Mouse (Mus musculus) CH12.LX (cell line): ENCODE measurements around the gene Golph3. TPM values are rescaled to one million over a fixed set of nuclear protein-coding genes. Genes with fewer than 3 reads are reported as not detected.

Source experiments
- DNase-seq: peaks from one replicate; pipeline ENCODE4 v3.0.0-alpha.2; 2013; ENCODE audit errors: extremely low read depth
- H3K27ac ChIP-seq: 2 replicates; pipeline ENCODE4 v1.5.1; 2012; ENCODE audit warnings: low read depth, mild to moderate bottlenecking, control low read depth, moderate library complexity; ENCODE audit not compliant: insufficient read depth
- H3K27me3 ChIP-seq: replicated peaks from 2 replicates; pipeline ENCODE3; 2012; ENCODE audit warnings: inconsistent platforms
- H3K36me3 ChIP-seq, 2 experiments: replicated peaks in 1 of 2; 2 replicates each; pipeline versions ENCODE3 to v1.6.1; 2012; ENCODE audit warnings: inconsistent platforms in 1 of 2, low read length in 1 of 2, mild to moderate bottlenecking in 1 of 2, mixed read lengths in 1 of 2, moderate library complexity in 1 of 2; ENCODE audit not compliant: control insufficient read depth in 1 of 2, insufficient read depth in 1 of 2
- H3K4me1 ChIP-seq, 2 experiments: 2 replicates each; pipeline ENCODE4 v1.6.1; 2012; ENCODE audit warnings: inconsistent platforms in 1 of 2, moderate library complexity in 1 of 2; ENCODE audit not compliant: insufficient read depth in 2 of 2, control insufficient read depth in 1 of 2
- H3K4me2 ChIP-seq: 2 replicates; pipeline ENCODE4 v1.6.1; 2012; ENCODE audit warnings: low read depth, mild to moderate bottlenecking, control low read depth; ENCODE audit not compliant: poor library complexity, insufficient read depth, severe bottlenecking
- H3K4me3 ChIP-seq, 3 experiments: fragments of 150-350 bp in 1 of 3; sonication (generic) in 1 of 3; replicated peaks in 1 of 3; 2 replicates each; pipeline versions ENCODE3 to v1.5.1; 2011 to 2012; ENCODE audit warnings: low read depth in 2 of 3, low read length in 2 of 3, mild to moderate bottlenecking in 2 of 3, moderate library complexity in 2 of 3, control low read depth in 1 of 3, improper control_type of control experiment in 1 of 3, inconsistent platforms in 1 of 3, mixed read lengths in 1 of 3; ENCODE audit not compliant: poor library complexity in 1 of 3
- H3K79me2 ChIP-seq: replicated peaks from 2 replicates; pipeline ENCODE4 v1.6.1; 2012; ENCODE audit warnings: mild to moderate bottlenecking, moderate library complexity; ENCODE audit not compliant: control insufficient read depth, poor library complexity, insufficient read depth, severe bottlenecking; ENCODE audit errors: extremely low read depth
- H3K9ac ChIP-seq: 2 replicates; pipeline ENCODE4 v1.6.1; 2012; ENCODE audit warnings: low read depth, mild to moderate bottlenecking, control low read depth, moderate library complexity; ENCODE audit not compliant: insufficient read depth
- H3K9me3 ChIP-seq: replicated peaks from 2 replicates; pipeline ENCODE3; 2012; ENCODE audit warnings: low read length, inconsistent platforms, mixed read lengths
- CHD2 ChIP-seq: IDR thresholded peaks from 2 replicates; pipeline ENCODE4 v1.6.1; 2011; ENCODE audit warnings: low read length, improper control_type of control experiment
- CTCF ChIP-seq, 2 experiments: IDR thresholded peaks in 1 of 2; conservative IDR thresholded peaks in 1 of 2; 2 replicates each; pipeline ENCODE4 v1.5.1; 2011 to 2012; ENCODE audit warnings: low read depth in 2 of 2, low read length in 2 of 2, improper control_type of control experiment in 1 of 2, inconsistent platforms in 1 of 2, mild to moderate bottlenecking in 1 of 2, moderate library complexity in 1 of 2
- E2F4 ChIP-seq: IDR thresholded peaks from 2 replicates; pipeline ENCODE4 v1.6.1; 2011; ENCODE audit warnings: low read depth, low read length, improper control_type of control experiment; ENCODE audit not compliant: insufficient replicate concordance
- ETS1 ChIP-seq: conservative IDR thresholded peaks from 2 replicates; pipeline ENCODE4 v1.6.1; 2012; ENCODE audit warnings: low read depth, mild to moderate bottlenecking, inconsistent platforms, low read length, improper control_type of control experiment, moderate library complexity
- HCFC1 ChIP-seq: IDR thresholded peaks from 2 replicates; pipeline ENCODE4 v1.6.1; 2012; ENCODE audit warnings: low read depth, mild to moderate bottlenecking, inconsistent platforms, low read length, improper control_type of control experiment
- IRF4 ChIP-seq: IDR thresholded peaks from 2 replicates; pipeline ENCODE4 v1.6.1; 2014; ENCODE audit warnings: low read depth, mild to moderate bottlenecking, inconsistent platforms, low read length, improper control_type of control experiment
- JUN ChIP-seq: IDR thresholded peaks from 2 replicates; pipeline ENCODE4 v1.6.1; 2011; ENCODE audit warnings: low read depth, mild to moderate bottlenecking, low read length, improper control_type of control experiment, moderate library complexity; ENCODE audit not compliant: insufficient read depth
- KAT2A ChIP-seq: IDR thresholded peaks from 2 replicates; pipeline ENCODE4 v1.6.1; 2012; ENCODE audit warnings: low read length, improper control_type of control experiment, inconsistent platforms; ENCODE audit not compliant: insufficient replicate concordance
- MAFK ChIP-seq: IDR thresholded peaks from 2 replicates; pipeline ENCODE4 v1.6.1; 2011; ENCODE audit warnings: low read length, improper control_type of control experiment; ENCODE audit not compliant: insufficient replicate concordance
- MAX ChIP-seq: IDR thresholded peaks from 2 replicates; pipeline ENCODE4 v1.6.1; 2011; ENCODE audit warnings: low read length, improper control_type of control experiment
- MAZ ChIP-seq: IDR thresholded peaks from 2 replicates; pipeline ENCODE4 v1.6.1; 2012; ENCODE audit warnings: low read depth, mild to moderate bottlenecking, inconsistent platforms, low read length, improper control_type of control experiment, moderate library complexity
- MEF2A ChIP-seq: IDR thresholded peaks from 2 replicates; pipeline ENCODE4 v1.6.1; 2014; ENCODE audit warnings: low read depth, mild to moderate bottlenecking, inconsistent platforms, low read length, improper control_type of control experiment, borderline replicate concordance
- MXI1 ChIP-seq: IDR thresholded peaks from 2 replicates; pipeline ENCODE4 v1.6.1; 2011; ENCODE audit warnings: mild to moderate bottlenecking, low read depth, low read length, improper control_type of control experiment
- MYC ChIP-seq: IDR thresholded peaks from 2 replicates; pipeline ENCODE4 v1.6.1; 2011; ENCODE audit warnings: low read depth, mild to moderate bottlenecking, improper control_type of control experiment, low read length
- POLR2AphosphoS2 ChIP-seq: IDR thresholded peaks from 2 replicates; pipeline ENCODE4 v1.6.1; 2011; ENCODE audit warnings: low read depth, low read length, improper control_type of control experiment
- RAD21 ChIP-seq: IDR thresholded peaks from 2 replicates; pipeline ENCODE4 v1.6.1; 2011; ENCODE audit warnings: low read depth, mild to moderate bottlenecking, low read length, improper control_type of control experiment, moderate library complexity
- SIN3A ChIP-seq: IDR thresholded peaks from 2 replicates; pipeline ENCODE4 v1.6.1; 2012; ENCODE audit warnings: low read length, improper control_type of control experiment, inconsistent platforms
- SMC3 ChIP-seq: IDR thresholded peaks from 2 replicates; pipeline ENCODE4 v1.6.1; 2011; ENCODE audit warnings: low read depth, low read length, improper control_type of control experiment
- TBP ChIP-seq: conservative IDR thresholded peaks from 2 replicates; pipeline ENCODE4 v1.6.1; 2011; ENCODE audit warnings: low read depth, low read length, improper control_type of control experiment
- TCF12 ChIP-seq: IDR thresholded peaks from 2 replicates; pipeline ENCODE4 v1.6.1; 2014; ENCODE audit warnings: low read depth, mild to moderate bottlenecking, inconsistent platforms, low read length, improper control_type of control experiment
- ZC3H11A ChIP-seq: IDR thresholded peaks from 2 replicates; pipeline ENCODE4 v1.6.1; 2012; ENCODE audit warnings: low read depth, mild to moderate bottlenecking, inconsistent platforms, low read length, improper control_type of control experiment
- ZKSCAN1 ChIP-seq: IDR thresholded peaks from 2 replicates; pipeline ENCODE4 v1.6.1; 2012; ENCODE audit warnings: low read depth, inconsistent platforms, low read length, improper control_type of control experiment, borderline replicate concordance
- ZMIZ1 ChIP-seq: IDR thresholded peaks from 2 replicates; pipeline ENCODE4 v1.6.1; 2012; ENCODE audit warnings: low read depth, mild to moderate bottlenecking, inconsistent platforms, low read length, improper control_type of control experiment
- dilution Hi-C: fragments of 300-500 bp; cut with MboI; formaldehyde crosslinking; loops from 2 replicates; pipeline ENCODE4 v1.14.3; 2020; ENCODE audit warnings: low sequenced_read_pairs; ENCODE audit not compliant: extremely low pct_unique_long_range_greater_than_20kb, extremely low pct_ligation_motif_present
- in situ Hi-C: fragments of 300-500 bp; cut with MboI; formaldehyde crosslinking; loops from 3 replicates; pipeline ENCODE4 v1.14.3; 2019; ENCODE audit warnings: low sequenced_read_pairs, low pct_ligation_motif_present, low pct_unique_long_range_greater_than_20kb, mixed read lengths
- polyA plus RNA-seq: library from polyadenylated mRNA; unstranded; fragments of >175 nt; gene quantifications from 2 replicates; pipeline ENCODE4 v1.2.1, GENCODE M21; 2012; ENCODE audit warnings: low read depth; ENCODE audit not compliant: insufficient read length
- total RNA-seq, 2 experiments: library from RNA; depleted of rRNA; stranded (reverse); fragments of 300-350 nt in 1 of 2; fragments of >200 nt in 1 of 2; gene quantifications; 2 replicates each; pipeline ENCODE4 v1.2.3; 2012 to 2014

Golph3 gene
- total and polyA plus RNA-seq, 3 experiments, result 67.2 to 208 (median 97.2) TPM

DNA sequence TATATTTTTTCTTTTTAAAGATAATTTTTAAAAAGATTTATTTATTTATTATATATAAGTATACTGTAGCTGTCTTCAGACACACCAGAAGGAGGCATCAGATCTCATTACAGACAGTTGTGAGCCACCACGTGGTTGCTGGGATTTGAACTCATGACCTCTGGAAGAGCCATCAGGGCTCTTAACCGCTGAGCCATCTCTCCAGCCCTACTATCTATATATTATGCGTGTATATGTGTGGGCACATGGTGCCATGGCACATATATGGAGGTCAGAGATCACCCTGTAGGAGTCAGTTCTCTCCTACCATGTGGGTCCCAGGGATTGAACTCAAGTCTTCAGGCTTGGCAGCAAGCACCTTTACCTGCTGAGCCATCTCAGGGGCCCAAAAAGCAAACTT lies 58.8 kb downstream of the Golph3 start:
- dilution Hi-C loops (no loop called here), in situ Hi-C loops (no loop called here)

GRCm38 (mm10) chr15:12380548-12380947 lies 59.3 kb downstream of the Golph3 start:
- Histone ChIP-seq H3K4me1 (peaks cover 5 to 8% of the 10 kb centered on the region in 2 experiments; a peak in 3 of 4 replicates), H3K79me2 (no peaks in the 10 kb centered on the region), H3K4me3 (no peak overlapping the region), H3K27me3 (no peaks in the 10 kb centered on the region), H3K9me3 (no peaks in the 10 kb centered on the region), H3K36me3 (no peaks in the 10 kb centered on the region), H3K27ac (no peak overlapping the region), H3K9ac (no peak overlapping the region), H3K4me2 (no peak overlapping the region)
- in situ Hi-C loops, result no loop called here
- dilution Hi-C loops, result no loop called here
- peak; percentile 82 for DNase-seq
- TF ChIP-seq RAD21 (peak; percentile 51), SMC3 (peak; percentile 41; the same call in 1 of the 2 replicates), MXI1 (no peak), ZMIZ1 (no peak), KAT2A (no peak), MAX (0 out of 2 replicates have a peak, but pooled peaks have one; percentile 23), MEF2A (no peak), CHD2 (no peak), CTCF (conservative IDR thresholded peaks at IDR 0.05 in 1 of 2, IDR thresholded peaks at IDR 0.05 in 1 of 2; ENCODE audit: low read depth in 2 of 2, low read length in 2 of 2) (peak; percentile 79 to 96), MYC (peak; percentile 87), HCFC1 (peak; percentile 41)

More for the DNA sequence above, 58.8 kb downstream of the Golph3 start:
- H3K27me3 ChIP-seq, result no peaks in the 10 kb centered on the region
- no peak overlapping the region for H3K9ac ChIP-seq
- no peak overlapping the region for H3K27ac ChIP-seq
- no peak for DNase-seq
- peaks cover 5 to 11% of the 10 kb centered on the region in 2 experiments; a peak in 3 of 4 replicates for H3K4me1 ChIP-seq
- no peak overlapping the region for H3K4me2 ChIP-seq
- no peaks in the 10 kb centered on the region for H3K36me3 ChIP-seq
- TF ChIP-seq HCFC1 (no peak), E2F4 (no peak), MEF2A (no peak), SIN3A (no peak), MAFK (no peak), MAZ (no peak), TBP (no peak), SMC3 (no peak), IRF4 (no peak), TCF12 (no peak), KAT2A (no peak), JUN (no peak), POLR2AphosphoS2 (no peak), ETS1 (no peak), ZKSCAN1 (no peak), ZC3H11A (no peak)
- H3K79me2 ChIP-seq, result no peaks in the 10 kb centered on the region
- no peak overlapping the region for H3K4me3 ChIP-seq
- H3K9me3 ChIP-seq, result no peaks in the 10 kb centered on the region
